Mouse (Mus musculus): ENCODE results near the gene Grasp.

Gene Grasp

GRCm38 (mm10) chr15:101224006-101224906, at the start of gene Grasp:
Gene Grasp, plus strand, starts transcription at chr15:101224188.
- under 1% methylated on average over 67 of the region's 77 CpGs for WGBS

- WGBS = 3% methylated on average over 41 of the region's 46 CpGs
Observed at GRCm38 (mm10) chr15:101174294-101175130, 49.5 kb upstream of the Grasp start.

GRCm38 (mm10) chr15:101175131-101175460, 48.9 kb upstream of the Grasp start:
- 9% methylated on average over 5 of the region's 5 CpGs for WGBS

DNA sequence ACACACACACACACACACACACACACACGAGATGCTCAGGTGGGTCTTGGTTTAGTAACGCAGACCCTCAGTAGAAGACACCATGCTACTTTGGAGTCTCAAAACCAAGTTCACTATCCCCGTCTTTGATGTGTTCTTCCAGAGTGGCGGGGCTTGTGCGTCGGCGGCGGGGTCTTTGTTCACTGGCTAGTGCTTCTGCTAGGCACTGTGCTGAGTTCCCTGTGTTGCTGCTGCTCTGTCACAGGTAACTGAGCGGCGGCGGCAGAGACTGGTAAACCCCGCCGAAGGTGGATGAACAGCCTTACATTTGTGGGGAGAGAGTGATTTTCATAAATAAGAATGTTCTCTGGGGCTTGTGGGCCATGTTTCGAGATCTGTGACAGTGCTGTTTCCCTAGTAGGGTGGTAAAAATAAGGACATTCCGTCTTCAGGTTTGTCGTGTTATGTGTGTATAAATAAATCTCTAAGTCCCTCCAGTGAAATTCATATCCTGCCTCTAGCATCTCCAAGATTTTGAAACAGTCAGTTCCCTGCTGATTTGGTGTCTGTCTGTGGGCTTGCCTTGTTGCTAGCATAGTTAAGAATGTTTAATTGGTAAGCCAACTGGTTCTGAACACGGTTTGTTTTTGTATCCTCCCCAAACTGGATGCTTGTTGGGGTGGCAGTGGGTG, 48.2 kb upstream of the Grasp start:
- 15% methylated on average over 17 of the region's 17 CpGs for WGBS

DNA sequence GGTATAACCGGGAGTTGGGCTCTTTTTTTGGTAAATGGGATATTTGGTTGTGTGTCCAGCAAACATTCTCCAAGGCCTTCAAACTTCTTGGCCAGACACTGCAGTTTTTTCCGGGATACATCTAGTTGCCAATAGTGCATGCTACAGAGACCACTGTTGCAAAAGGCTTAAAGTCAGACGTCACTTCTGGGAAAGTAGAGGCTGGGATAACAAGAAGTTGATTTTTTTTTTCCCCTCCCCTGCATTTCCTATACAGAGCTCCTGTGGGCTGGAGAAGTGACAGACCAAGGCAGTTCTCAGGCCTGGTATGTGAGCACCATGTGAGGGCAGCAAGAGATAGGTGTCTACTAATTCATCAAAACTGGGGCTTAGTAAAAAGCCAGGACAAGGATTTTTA, 47.7 kb upstream of the Grasp start:
- WGBS = 22% methylated on average over 3 of the region's 3 CpGs

DNA sequence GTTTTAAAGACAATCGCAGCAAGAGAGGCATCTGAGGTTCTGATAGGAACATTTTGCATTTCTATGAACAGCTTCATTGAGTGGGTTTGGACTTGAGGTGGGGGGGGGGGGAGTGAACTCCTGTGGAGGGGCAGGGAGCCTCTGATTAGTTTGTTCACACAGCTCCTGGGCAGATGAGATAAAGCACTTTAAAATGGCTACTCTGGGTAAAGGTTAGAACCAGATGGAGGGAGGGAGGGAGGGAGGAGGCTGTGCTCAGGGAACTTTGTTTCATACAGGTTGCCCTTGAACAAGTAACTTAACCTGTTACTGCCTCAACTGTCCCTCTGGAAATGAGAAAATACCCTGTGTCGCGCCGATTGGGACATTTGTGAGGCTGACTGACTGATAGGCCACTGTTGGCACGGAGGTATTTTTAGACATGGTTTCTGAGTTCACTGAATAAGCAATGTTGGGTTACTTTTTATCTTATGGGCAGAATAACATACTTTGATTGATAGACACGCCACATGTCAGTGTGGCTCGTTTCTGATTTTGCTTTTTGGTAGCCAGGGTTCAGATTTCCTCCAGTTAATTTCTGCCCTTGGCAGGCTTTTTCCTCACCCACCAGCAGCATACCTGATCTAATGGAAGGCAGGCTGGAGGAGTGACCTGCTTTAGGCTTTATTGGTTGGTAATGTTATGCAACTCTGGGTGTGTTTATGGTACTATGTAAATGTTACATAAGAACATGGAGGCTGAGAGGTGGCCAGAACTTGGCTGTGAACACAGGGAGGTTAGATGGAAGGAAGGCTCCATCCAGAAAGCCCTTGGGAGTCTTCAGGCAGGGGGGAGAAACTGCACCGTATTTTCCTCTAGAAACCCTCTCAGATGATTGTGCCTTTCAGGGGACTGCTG, 46.9 kb upstream of the Grasp start:
- WGBS = 46% methylated on average over 8 of the region's 8 CpGs

DNA sequence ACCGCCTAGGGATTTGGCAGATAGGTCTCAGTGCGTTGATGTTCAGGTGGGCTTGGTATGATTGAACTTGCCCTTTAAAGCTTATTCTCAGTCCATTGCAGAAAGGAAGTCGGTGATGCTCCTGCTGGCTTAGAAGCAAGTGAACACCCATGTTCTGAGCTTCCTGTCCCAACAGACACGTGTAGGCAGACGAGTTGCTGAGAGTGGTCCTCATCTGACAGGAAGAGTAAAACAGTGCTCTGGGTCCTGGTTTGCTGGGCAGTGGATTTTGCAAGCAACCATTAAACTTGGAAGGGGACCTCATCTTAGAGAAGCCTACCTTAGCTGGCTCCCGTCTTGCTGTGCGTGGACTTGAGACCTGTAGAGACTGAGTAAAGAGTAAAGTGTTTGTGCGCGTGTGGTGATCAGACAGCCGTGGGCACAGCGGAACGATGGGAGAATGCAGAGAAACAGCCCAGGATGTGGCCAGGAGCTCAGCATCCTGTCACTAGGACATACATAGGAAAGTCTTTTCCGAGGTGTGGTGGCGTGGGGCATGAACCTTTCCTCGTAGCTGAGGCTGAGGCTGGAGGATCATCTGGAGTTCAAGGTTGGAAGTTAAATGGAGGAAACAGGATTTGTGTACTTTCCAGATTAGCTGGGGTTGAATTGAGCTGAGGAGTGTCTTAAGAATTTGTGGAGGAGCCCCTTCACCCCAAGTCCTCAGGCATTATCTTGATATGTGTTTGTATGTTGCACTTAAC, 43.5 kb upstream of the Grasp start:
- 69% methylated on average over 15 of the region's 15 CpGs for WGBS

DNA sequence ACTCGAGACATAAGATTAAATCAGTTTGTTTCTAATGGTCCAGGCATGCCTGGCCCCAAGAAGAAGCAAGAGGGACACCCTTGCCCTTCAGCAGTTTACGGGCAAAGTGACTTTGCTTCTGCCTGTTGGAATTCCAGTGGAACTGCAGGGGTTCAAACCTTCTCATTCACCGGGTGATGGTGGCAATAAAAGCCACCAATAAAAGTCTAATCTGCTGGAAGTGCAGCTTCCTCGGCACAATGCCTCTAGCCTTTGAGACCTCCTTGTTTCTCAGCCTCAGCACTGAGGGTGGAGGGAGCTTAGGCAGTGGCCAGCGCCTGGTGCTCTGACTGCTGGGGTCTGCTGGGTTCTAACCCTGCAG, 42.9 kb upstream of the Grasp start:
- WGBS = 62% methylated on average over 5 of the region's 5 CpGs

DNA sequence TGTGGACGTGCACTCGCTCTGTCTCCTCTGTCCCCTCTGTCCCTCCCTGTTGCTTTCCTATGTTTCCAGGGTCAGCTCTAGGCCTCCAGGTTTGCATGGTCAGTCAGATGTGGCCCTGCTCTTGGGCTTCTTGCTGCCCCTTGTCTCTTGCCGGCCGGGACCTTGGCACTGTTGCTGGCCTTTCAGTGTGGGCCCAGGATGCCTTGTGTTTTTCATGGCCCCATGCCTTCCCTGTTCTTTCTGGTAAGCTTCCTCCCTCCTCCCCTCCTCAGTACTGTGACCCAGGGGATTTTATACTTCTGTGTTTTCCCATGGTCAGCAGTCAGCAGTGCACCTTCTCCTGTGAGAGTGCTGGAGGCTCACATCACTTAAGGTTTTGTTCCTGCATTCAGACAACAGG, 42.5 kb upstream of the Grasp start:
- WGBS = 53% methylated on average over 4 of the region's 4 CpGs

DNA sequence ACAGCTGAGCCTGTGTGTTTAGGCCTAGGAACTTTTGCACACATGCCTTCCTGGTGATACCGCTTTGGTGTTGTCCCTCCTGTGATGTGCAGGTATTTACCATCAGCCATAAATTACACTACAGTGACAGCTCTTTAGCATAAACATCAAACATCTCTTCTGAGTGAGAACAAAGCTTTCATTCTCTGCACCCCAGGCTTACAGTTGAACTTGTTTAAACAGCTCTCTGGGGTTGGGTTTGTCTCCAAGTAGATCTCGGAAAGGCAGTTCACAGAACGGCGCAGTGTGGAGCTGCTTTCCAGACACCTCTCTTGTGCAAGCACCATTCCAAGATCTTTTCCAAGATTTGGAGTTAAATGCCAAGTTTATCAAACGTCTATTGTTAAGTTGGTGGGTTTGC, 41.3 kb upstream of the Grasp start:
- 35% methylated on average over 5 of the region's 5 CpGs for WGBS

GRCm38 (mm10) chr15:101184300-101184699, 39.7 kb upstream of the Grasp start:
- WGBS = 96% methylated on average over 8 of the region's 8 CpGs

- WGBS = 91% methylated on average over 3 of the region's 3 CpGs
Observed at GRCm38 (mm10) chr15:101185549-101185948, 38.4 kb upstream of the Grasp start.

DNA sequence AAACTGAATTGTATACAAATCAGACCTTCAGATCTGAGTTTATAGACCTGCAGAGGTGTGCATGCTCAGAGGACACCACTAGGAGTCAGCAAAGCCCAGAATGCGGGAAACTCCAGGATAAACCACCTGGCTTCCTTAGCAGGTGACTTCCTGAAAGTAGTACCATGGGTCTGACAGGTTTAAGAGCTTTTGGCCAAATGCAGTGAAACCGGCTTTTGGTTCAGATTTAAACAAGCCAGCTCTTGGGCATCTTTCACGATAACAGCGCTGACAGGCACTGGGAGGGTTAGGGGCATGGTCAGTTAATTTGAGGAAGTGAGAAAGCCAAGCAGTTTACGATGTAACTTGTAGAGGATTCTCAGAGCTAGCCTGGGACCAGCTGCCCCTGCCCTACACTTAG, 36.1 kb upstream of the Grasp start:
- WGBS = 84% methylated on average over 5 of the region's 5 CpGs

DNA sequence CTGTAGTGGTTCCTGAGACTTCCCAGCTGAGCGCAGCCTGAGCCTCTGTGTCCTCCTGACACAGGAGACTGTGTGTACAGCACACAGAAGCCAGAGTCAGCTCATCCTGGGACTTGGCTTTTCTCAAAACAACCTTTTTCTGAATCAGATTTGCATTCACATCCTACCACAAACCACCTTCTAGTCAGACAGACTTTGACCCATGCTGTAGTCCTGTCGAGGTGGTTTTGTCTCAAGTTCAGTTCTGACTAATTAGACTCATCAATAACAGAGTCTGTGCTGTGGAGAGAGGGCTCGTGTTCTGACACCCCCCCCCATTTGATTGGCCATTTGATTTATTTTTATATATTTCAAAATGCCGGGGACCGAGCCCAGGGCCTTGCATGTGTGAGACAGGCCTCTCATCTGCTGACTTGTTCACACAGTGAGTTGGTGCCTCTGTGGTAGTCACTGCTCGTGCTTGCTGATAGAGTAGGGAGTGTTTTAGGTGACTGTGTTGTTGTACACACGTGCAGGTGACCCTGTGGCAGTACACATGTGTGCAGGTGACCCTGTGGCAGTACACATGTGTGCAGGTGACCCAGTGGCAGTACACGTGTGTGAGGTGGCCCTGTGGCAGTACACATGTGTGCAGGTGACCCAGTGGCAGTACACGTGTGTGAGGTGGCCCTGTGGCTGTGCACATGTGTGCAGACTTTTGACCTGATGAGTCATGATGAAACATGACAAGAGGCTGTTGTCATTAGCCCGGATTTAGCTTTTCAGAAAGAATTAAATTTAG, 33.8 kb upstream of the Grasp start:
- WGBS = 63% methylated on average over 10 of the region's 10 CpGs

GRCm38 (mm10) chr15:101190762-101191150, 33.2 kb upstream of the Grasp start:
- 47% methylated on average over 5 of the region's 5 CpGs for WGBS

DNA sequence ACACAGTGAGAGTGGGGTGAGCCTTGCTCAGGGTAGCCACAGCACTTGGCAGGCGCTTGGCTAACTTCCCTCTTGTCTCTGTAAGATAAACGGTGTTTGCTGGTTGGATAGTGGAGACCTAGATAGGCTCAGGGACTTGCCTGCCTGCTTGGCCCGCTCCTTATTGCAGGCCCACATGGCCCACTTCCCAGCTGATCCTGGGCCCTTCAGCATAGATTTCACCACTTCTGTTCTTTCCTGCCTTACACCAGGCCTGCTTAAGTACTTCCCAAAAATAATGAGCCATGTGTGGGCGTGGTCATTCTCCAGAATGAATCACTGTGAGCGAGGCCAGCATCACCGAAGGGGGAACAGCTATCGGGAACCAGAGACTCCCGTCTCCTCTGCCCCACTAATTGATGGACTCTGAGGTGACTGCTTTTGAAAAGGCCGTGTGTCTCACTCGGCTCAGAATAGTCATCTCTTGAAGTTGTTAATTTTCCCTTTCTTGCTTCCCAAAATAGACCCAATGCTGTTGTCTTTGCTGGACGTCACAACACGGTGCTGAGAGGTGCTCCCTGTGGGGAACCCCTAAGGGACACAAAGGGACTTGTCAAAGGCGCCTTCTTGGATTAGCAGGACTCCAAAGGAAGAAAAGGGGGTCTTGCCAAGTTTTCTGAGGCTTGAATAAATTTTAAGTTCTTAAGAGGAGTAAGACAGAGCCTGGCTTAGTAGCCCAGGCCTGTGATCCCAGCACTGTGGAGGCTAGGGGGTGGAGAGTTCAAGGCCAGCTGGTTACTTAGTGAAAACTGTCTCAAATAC, 32.3 kb upstream of the Grasp start:
- WGBS = 32% methylated on average over 13 of the region's 13 CpGs

DNA sequence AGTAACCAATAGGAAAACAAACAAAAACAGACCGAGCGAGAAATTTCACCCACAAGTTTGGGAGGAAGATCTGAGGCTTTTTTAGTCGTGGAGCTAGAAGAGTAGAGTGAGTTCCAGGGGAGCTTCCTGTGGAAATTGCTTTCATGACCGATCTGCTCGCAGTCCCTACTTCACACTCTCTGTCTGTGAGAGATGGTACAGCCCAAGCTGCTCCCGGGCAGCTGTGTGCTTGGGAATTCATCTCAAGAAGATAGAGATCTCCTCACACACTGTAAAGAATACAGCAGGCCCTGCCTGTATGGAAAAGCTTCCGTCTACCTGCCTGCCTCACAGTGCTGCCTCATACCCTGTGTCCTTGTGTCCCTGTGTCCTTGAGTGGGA, 31.7 kb upstream of the Grasp start:
- 36% methylated on average over 7 of the region's 7 CpGs for WGBS

GRCm38 (mm10) chr15:101192651-101193050, 31.3 kb upstream of the Grasp start:
- WGBS = 64% methylated on average over 7 of the region's 7 CpGs

GRCm38 (mm10) chr15:101193971-101194370, 30.0 kb upstream of the Grasp start:
- WGBS = 92% methylated on average over 6 of the region's 6 CpGs

Data from cerebral cortex, adult 2 months (tissue).